Mouse (Mus musculus) brain, embryonic 18.5 days (tissue): ENCODE results near the gene Plcb2.

Experiments used
- DNase-seq: peaks from one replicate; pipeline ENCODE4 v3.0.0-alpha.2; 2012; ENCODE audit warnings: low read depth, low spot score

The Plcb2 gene

DNA sequence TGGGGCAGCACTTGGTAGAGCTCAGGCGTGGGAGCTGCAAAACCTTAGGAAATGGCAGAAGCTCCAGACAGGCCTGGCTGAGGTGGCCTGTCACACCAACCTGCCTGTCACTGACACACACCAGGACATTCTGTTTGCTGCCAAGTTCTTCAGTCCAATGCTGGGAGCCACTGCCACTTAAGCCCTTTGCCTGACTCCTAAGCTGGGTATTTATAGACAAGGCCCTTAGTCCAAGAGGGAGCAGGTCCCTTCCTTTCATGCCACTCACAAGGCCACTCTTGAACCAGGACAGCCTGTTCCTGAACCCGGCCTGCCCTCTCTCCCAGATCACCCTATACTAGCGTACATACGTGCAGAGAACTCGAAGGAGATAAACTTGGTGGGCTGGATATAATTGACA lies 11.6 kb downstream of the Plcb2 start:
- no peak for DNase-seq

DNA sequence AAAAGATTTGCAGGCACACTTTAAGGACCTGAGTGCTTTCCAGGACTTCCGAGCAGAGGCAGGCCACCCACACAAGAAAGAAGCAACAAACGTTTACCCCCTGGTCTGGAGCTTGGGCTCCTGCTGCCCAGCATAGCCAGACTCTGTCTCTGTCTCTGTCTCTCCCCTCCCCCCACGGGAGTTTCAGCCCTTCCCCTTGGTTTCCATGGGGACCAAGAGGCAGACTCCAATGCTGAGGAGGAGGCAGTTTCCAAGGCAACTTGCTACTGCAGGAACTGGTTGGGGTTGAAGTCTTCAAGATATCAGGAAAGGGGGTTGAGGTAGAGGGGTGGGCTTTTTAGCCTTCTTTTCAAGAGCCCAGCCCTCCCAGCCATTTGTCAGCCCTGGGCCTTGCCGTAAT lies 14.0 kb downstream of the Plcb2 start:
- DNase-seq, result peak; percentile 78

DNA sequence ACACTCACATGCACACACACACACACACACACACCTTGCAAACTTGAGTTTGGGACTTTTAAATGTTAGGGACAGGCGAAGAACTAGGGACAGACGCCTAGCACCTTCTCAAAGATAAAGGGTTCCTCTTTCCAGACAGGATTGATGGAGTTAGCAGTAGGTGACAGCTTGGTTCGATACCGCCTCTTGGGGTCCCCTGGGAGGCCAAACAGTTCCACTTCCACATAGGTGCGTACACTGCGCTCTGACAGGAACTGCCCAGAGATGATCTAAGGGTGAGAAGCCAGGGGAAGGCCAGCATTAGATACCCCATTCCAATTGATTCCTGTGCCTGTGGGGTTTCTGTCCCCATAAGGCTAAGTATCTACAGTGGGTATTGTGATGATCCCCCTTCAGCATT lies 14.6 kb downstream of the Plcb2 start:
- DNase-seq, result no peak

DNA sequence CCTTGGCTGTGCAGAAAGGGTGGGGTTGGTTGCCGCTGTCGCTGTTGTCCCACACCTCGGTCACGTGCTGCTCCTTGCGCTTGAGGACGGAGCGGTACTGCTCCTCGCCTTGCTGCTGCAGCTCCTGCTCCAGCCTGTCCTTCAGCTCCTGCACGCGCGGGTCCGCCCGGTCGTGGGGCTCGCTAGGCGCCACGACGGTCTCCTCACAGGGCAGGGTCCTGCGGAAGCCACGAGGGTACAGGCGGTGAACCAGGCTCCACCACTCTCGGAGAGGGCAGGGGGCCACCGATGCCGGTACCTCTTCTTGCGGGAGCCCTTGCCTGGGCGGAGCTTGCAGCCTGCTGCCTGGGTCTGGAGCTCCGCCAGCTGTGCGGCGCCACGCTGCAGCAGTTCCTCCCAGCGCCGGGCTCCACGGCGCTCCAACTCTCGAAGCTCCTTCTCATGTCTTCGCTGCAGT lies 17.2 kb downstream of the Plcb2 start:
- DNase-seq, result peak; percentile 42

DNA sequence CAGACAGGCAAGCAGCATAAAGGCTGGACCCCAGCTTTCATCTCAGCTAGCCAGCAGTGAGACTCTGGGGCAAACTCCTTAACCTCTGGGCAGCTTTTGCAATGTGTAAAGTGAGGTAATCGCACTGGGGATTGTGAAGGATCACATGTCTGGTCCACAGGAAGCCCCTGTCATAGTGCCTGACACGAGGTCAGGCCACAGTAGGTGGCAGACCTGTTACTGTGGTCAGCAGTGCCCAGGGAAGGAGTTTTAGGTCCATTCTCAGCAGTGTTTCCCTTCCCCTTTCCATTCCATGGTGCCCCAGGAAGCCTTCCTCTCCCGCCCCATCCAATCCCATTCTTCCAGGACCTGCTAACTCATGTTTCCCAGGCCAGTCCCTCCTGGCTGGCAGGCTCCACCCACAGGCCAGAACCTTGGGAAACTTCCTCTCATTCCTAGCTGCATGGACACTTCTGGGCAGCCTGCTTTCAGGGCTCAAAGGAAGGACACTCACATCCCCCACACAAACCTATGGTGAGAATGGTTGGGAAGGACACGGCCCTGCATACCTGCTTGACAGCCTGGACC lies 18.5 kb downstream of the Plcb2 start:
- DNase-seq, result no peak

DNA sequence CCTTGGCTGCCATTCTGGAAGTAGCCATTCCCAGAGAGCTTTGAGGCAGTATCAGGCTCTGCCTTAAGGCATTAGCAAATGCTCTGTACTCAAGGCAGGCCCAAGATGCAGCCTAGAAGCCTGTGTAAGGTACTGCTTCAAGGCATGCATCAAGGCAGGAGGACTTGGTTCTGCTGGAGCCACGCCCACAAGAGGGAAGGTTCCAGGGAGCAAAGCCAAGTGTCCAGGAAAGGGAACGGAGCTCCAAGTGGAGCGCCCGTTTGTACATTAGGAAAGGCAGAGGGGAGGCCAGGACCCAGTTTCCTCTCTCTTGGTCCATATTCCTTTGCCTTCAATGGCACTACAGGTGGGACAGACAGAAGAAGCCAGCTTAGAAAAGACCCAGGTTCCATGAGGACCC lies 19.8 kb downstream of the Plcb2 start:
- no peak for DNase-seq

DNA sequence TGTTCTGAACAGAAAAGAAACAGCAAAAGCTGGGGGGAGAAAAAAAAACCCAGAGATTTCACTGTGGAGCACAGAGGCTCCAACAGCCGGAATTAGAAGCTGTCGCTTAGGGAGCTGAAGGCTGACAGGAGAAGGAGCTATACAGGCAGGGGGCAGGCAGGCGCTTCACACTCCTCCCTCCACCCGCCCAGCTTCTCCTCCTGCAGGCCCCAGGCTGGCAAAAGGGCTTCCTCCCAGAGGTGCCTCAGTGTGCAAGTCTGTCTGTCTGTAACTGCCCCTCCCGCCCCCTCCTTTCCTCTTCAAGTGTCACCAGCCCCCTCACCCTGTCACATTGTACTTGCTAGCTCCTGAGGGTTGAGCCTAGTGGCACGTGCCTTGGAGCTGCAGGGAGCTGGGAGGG lies 21.8 kb downstream of the Plcb2 start:
- DNase-seq, result no peak

DNA sequence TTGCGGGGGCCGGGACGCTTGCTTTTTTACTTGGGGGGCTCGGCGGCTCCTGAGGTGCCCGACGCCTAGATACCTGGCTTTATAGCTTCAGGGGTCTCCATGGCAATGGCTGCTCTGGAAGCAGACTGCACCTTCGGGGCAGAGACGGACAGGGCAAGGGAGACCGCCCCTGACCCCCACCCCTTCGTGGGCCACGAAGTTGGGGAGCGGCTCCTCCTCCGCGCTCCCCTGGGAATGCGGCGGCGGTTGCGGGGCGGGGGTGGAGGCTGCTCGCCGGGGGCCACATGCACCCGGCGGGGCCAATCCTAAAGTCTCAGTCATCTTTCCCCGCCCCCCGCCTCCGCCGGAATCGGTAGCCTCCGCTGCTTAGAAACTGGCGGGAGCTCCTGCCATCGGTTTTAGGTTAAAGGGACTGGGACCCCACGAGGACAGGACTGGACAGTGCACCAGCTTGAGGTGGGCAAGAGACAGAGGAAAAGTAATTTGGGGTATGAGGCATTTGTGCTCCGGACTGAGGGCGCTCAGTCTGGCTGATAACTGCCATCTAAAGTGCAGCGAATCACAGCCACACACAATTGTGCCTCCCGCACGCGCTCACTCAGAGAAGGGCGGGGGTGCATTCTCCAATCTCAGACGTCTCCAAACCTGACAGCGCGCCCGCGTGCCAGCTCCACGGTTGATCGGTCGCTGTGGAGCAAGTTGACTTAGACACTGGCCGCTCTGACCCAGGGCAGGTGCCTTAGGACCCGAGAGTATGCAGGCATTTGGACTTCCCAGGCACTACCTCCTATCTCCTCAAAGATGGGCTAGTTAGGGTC lies 24.1 kb downstream of the Plcb2 start, which contains the start of gene Ankrd63:
Gene Ankrd63, minus strand, starts transcription at position 51 of the 818 bp plus-strand sequence.
- no peak for DNase-seq

DNA sequence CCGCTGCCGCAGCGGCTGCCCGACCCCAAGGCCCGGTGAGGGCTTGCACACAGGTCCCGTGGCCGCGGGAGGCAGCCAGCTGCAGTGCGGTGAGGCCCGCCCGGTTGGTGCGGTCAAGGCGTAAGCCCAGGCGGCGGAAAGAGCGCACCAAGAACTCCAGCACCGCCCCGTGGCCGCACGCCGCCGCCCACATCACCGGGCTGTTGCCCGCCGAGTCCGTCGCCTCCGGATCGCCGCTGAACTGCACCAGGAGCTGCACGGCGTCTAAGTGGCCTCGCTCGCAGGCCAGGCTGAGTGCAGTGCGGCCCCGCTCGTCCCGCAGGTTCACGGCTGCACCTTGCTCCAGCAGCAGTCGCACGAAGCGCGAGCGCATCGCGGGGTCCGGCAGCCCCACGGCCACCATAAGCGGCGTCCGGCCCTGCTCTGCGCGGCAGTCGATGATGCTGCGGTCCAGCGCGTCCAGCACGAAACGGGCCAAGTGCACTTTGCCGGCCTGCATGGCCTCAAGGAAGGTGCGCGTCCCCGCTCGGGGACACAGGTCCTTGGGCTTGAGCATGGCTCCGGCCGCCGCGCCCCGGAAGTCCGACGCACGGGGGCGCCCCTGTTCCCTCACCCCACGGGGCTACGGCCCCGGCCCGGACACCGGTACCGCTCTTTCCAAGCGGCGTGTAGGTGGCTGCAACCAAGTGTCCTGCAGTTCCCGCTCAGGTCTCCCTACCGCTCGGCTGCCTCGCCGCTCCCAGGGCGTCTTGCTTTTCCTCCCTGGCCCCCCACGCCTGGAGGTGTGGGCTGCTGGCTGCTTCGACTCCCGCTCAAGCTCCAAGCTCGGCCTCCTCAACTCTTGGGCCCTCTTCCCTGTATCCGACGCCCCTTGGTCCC lies 25.1 kb downstream of the Plcb2 start:
- DNase-seq, result no peak

DNA sequence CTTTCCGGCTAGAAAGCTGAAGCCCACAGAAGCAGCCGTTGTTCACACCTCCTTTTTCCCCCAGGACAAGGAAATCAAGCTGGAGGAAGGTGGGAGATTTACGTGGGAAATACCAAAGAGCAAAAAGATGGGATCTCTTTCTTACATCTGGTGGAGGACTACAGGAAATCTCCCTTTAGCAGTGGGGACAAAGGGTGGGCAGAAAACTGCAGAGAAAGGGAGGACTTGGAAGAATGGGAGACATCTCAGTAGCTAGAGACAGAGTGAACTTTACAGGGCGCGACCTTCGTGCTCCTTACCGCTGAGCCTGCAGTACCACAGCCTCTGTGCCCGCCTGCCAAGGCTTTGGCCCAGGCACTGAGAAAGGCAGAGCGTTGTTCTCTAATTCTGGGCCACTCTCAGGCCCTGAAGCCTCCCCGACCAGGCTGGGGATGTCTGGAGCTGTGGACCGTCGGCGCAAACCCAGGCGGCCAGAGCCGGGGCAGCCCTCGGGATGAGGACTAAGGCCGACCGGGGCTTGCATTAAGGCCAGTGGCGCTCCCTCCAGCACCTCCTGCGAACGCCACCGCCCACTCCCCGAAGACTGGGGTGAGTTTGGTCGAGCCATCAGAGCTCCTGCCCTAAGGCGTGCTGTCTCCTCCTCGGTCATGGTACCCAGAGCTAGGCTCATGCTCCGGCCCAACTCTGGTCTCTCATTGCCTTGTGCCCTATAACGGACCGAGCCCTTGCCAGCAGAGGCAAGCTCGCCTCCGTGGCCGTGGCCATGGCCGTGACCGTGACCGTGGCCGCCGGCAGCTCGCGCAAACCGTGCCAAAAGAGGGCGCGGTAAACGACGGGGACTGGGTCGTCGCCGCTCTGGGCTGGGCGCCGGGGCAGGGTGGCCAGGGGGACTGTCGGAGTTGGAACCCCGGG lies 26.0 kb downstream of the Plcb2 start:
- DNase-seq, result no peak

DNA sequence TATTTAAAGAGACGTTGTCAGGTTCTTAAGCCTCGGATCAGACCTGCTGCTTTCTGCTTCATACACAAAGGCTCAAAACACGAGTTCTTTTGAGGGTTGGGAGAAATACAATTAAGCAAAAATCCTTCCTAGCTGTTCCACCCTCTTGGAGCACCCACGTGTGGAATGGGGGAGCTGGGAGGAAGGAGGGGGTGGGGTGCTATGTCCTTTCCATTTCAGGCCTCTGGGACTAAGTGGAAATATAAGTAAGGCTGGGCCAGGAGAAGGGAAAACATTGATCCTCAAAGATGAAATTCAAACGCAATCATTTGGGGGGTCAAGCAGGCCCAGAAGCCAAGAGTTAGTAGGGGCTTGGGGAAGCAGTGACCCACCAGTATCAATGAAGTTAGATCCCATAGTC lies 27.1 kb downstream of the Plcb2 start:
- DNase-seq, result no peak

DNA sequence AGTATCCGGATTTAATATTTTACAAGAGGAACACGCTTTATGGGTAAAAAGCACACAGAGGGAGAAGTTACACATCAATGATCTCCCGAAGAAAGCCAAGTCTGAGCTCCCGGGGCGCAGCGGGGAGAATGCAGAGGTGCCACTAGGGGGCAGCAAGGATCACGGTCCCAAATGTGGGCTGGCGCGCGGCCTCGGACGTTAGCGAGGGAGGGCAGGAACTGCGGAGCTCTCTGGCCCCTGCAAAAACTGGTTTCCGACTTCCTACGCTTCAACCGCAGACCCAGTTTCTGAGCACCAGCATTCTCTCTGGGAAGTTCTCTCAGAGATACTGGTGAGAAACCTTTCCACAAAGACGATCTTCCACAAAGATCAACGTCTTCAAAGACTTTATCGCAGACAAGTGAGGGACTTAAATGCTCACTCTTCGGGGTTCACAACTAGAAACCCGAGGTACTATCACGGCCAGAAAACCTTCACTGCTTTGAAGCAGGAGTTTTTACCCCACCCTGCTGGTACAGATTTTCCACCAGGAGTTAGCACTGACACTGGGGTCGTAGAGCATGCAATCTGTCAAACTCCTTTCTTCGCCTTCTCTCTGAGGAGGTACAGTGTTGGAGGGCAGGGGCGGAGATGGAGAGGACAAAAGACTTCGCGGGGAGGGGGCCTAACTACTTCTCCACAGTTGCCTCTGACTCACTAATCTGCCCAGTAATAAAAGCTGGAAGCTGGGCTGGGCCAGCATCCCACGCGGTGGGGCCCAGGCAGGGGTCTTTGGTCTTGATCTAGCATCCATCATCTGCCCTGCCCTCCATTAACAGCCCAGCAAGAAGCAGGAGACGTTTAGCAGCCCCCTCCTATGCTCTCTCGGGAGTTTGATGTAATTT lies 27.8 kb downstream of the Plcb2 start:
- DNase-seq, result no peak

DNA sequence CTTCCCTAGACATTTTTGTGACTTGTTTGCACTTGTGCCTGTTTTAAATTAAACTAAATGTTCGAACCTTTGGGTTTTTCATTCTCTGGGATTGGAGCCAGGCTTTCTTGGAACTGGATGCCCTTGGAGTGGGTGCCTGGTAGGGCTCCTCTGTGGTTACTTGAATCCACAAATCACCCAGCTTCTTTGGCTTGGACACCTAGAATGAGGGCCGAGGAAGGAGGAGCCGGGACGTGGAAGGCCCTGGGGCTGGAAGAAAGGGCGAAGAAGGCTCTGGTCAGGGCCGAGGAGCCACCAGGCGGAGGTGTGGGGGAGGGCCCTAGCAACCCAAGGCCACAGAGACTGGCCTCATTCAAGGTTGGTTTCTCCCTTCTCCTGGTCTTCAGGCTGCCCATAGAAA lies 30.3 kb downstream of the Plcb2 start:
- no peak for DNase-seq

DNA sequence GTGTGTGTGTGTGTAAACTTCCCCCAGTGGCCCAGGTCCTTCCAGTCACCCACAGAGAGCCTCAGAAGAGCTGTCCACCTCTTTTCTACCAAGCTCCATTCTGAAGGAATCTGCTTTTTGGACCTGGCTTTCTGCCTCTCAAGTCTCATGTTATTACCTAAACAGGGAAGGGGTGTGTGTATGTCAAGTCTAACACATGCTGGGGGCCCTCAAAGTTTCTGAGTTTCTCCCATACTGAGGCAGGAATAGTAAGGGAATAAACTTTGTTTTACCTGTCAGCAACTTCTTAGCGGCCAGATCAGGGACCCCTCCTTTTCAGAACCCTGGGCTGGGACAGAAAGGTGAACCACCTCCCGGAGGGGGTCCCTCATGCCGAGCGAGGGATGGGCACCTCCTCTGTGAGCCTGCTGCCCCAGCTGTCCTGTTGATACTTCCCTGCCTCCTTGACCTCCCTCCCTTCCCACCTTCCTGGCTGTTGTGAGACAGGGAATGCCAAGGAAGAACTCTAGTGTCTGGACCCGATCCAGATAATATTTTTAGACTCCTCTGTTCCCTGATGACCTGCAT lies 30.8 kb downstream of the Plcb2 start:
- DNase-seq, result no peak

DNA sequence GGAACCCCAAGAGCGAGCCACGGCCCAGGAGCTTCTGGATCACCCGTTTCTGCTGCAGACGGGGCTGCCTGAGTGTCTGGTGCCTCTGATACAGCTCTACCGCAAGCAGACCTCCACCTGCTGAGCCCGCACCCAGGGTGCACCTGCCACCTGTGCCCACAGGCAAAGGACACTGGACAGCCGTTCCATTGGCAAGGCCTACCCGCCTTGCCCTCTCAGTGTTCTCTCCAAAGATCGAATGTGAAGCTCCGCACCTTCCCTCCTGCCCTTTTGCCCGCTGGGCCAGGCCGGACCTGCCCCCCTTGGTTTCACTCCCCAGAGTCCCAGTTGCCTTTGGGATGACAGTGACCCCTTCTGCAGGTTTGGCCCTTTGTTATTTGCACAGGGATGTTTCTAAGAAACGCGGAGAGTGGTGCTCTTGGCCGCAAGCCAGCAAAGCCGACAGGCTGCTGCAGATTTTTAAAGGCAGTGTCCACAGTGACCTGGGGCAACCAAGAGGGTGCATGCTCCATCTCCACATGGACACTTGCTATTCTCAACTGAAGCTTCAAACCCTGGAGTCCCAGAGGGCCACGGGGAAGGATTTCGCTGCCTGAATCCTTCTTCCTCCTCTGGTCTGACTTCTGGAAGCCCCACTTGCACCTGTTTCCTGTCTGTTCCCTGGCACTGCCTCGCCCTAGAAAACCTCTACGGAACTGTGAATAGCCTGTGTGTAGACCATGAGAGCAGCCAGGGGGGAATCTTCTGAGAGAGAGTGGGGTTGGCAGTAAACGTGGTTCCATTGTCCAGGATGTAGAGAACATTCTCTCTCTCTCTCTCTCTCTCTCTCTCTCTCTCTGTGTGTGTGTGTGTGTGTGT lies 31.6 kb downstream of the Plcb2 start:
- no peak for DNase-seq

DNA sequence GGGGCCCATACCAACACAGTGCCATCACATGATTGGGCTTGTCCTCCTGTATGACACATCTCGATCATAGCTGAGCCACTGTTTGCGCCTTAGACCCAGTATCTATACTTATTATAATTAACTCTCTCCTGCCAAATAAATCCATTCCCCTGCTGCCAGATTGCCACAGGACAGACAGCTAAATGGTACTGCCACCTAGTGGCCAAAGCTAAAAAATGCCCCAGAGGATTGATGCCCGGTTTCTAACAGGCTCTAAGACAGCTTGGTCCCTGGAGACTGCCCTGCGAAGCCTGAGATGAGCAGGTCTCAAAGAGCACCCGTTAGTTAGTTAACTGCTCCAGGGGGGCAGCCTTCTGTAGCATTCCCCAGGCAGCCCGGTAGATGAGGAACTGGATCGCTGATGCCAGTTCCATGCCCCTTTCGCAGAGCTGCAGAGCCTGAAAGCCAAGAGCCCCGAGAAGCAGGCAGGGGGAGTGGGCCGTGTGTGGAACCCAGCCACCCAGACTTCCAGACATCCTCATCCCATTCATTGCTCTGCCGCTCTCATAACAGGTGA lies 32.5 kb downstream of the Plcb2 start:
- DNase-seq, result peak; percentile 40

DNA sequence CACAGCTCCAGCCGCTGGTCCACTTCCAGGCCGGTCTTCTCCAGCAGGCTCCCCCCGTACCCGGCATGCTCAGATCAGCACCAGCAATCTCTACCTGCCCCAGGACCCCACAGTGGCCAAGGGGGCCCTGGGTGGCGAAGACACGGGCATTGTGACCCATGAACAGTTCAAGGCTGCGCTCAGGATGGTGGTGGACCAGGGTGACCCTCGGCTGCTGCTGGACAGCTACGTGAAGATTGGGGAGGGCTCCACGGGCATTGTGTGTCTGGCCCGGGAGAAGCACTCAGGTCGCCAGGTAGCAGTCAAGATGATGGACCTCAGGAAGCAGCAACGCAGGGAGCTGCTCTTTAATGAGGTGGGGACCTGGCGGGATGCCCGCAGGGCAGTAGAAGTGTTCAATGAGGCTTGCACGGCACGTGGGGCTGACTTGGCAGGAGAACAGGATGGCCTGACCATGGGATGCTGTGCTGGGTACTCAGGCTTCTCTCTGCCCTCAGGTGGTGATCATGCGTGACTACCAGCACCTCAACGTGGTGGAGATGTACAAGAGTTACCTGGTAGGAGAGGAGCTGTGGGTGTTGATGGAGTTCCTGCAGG lies 34.8 kb downstream of the Plcb2 start:
- DNase-seq, result no peak

DNA sequence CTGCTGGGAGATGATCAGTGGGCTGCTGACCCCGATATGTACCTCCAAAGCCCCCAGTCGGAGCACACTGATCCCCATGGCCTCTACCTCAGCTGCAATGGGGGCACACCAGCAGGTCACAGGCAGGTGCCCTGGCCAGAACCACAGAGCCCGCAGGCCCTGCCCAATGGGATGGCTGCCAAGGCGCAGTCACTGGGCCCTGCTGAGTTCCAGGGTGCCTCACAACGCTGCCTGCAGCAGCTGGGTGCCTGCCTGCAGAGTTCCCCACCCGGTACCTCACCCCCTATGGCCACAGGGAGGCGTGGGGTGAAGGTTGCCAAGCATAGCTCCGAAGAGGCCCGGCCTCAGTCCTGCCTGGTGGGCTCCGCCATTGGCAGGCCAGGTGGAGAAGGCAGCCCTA lies 38.4 kb downstream of the Plcb2 start:
- no peak for DNase-seq
